Mouse (Mus musculus) CH12.LX (cell line): ENCODE measurements at regions not wholly inside any gene's neighbourhood (a gene's known extent, or its start where the extent isn't known, plus 50 kb on each side); places are given as distances from the start of the nearest gene placed in this dataset.

Source experiments
- DNase-seq: peaks from one replicate; pipeline ENCODE4 v3.0.0-alpha.2; 2013; ENCODE audit errors: extremely low read depth
- H3K27ac ChIP-seq: 2 replicates; pipeline ENCODE4 v1.5.1; 2012; ENCODE audit warnings: low read depth, mild to moderate bottlenecking, control low read depth, moderate library complexity; ENCODE audit not compliant: insufficient read depth
- H3K27me3 ChIP-seq: replicated peaks from 2 replicates; pipeline ENCODE3; 2012; ENCODE audit warnings: inconsistent platforms
- H3K36me3 ChIP-seq, 2 experiments: replicated peaks in 1 of 2; 2 replicates each; pipeline versions ENCODE3 to v1.6.1; 2012; ENCODE audit warnings: inconsistent platforms in 1 of 2, low read length in 1 of 2, mild to moderate bottlenecking in 1 of 2, mixed read lengths in 1 of 2, moderate library complexity in 1 of 2; ENCODE audit not compliant: control insufficient read depth in 1 of 2, insufficient read depth in 1 of 2
- H3K4me1 ChIP-seq, 2 experiments: 2 replicates each; pipeline ENCODE4 v1.6.1; 2012; ENCODE audit warnings: inconsistent platforms in 1 of 2, moderate library complexity in 1 of 2; ENCODE audit not compliant: insufficient read depth in 2 of 2, control insufficient read depth in 1 of 2
- H3K4me2 ChIP-seq: 2 replicates; pipeline ENCODE4 v1.6.1; 2012; ENCODE audit warnings: low read depth, mild to moderate bottlenecking, control low read depth; ENCODE audit not compliant: poor library complexity, insufficient read depth, severe bottlenecking
- H3K4me3 ChIP-seq, 3 experiments: fragments of 150-350 bp in 1 of 3; sonication (generic) in 1 of 3; replicated peaks in 1 of 3; 2 replicates each; pipeline versions ENCODE3 to v1.5.1; 2011 to 2012; ENCODE audit warnings: low read depth in 2 of 3, low read length in 2 of 3, mild to moderate bottlenecking in 2 of 3, moderate library complexity in 2 of 3, control low read depth in 1 of 3, improper control_type of control experiment in 1 of 3, inconsistent platforms in 1 of 3, mixed read lengths in 1 of 3; ENCODE audit not compliant: poor library complexity in 1 of 3
- H3K79me2 ChIP-seq: replicated peaks from 2 replicates; pipeline ENCODE4 v1.6.1; 2012; ENCODE audit warnings: mild to moderate bottlenecking, moderate library complexity; ENCODE audit not compliant: control insufficient read depth, poor library complexity, insufficient read depth, severe bottlenecking; ENCODE audit errors: extremely low read depth
- H3K9ac ChIP-seq: 2 replicates; pipeline ENCODE4 v1.6.1; 2012; ENCODE audit warnings: low read depth, mild to moderate bottlenecking, control low read depth, moderate library complexity; ENCODE audit not compliant: insufficient read depth
- H3K9me3 ChIP-seq: replicated peaks from 2 replicates; pipeline ENCODE3; 2012; ENCODE audit warnings: low read length, inconsistent platforms, mixed read lengths
- BHLHE40 ChIP-seq: IDR thresholded peaks from 2 replicates; pipeline ENCODE4 v1.6.1; 2011; ENCODE audit warnings: mild to moderate bottlenecking, low read depth, low read length, improper control_type of control experiment
- CHD2 ChIP-seq: IDR thresholded peaks from 2 replicates; pipeline ENCODE4 v1.6.1; 2011; ENCODE audit warnings: low read length, improper control_type of control experiment
- CTCF ChIP-seq, 2 experiments: IDR thresholded peaks in 1 of 2; conservative IDR thresholded peaks in 1 of 2; 2 replicates each; pipeline ENCODE4 v1.5.1; 2011 to 2012; ENCODE audit warnings: low read depth in 2 of 2, low read length in 2 of 2, improper control_type of control experiment in 1 of 2, inconsistent platforms in 1 of 2, mild to moderate bottlenecking in 1 of 2, moderate library complexity in 1 of 2
- E2F4 ChIP-seq: IDR thresholded peaks from 2 replicates; pipeline ENCODE4 v1.6.1; 2011; ENCODE audit warnings: low read depth, low read length, improper control_type of control experiment; ENCODE audit not compliant: insufficient replicate concordance
- ELF1 ChIP-seq: IDR thresholded peaks from 2 replicates; pipeline ENCODE4 v1.6.1; 2014; ENCODE audit warnings: low read depth, mild to moderate bottlenecking, inconsistent platforms, low read length, improper control_type of control experiment
- ETS1 ChIP-seq: conservative IDR thresholded peaks from 2 replicates; pipeline ENCODE4 v1.6.1; 2012; ENCODE audit warnings: low read depth, mild to moderate bottlenecking, inconsistent platforms, low read length, improper control_type of control experiment, moderate library complexity
- GABPA ChIP-seq: IDR thresholded peaks from 2 replicates; pipeline ENCODE4 v1.6.1; 2012; ENCODE audit warnings: low read depth, low read length, improper control_type of control experiment, inconsistent platforms; ENCODE audit not compliant: insufficient replicate concordance
- IRF4 ChIP-seq: IDR thresholded peaks from 2 replicates; pipeline ENCODE4 v1.6.1; 2014; ENCODE audit warnings: low read depth, mild to moderate bottlenecking, inconsistent platforms, low read length, improper control_type of control experiment
- KAT2A ChIP-seq: IDR thresholded peaks from 2 replicates; pipeline ENCODE4 v1.6.1; 2012; ENCODE audit warnings: low read length, improper control_type of control experiment, inconsistent platforms; ENCODE audit not compliant: insufficient replicate concordance
- MYC ChIP-seq: IDR thresholded peaks from 2 replicates; pipeline ENCODE4 v1.6.1; 2011; ENCODE audit warnings: low read depth, mild to moderate bottlenecking, improper control_type of control experiment, low read length
- NELFE ChIP-seq: IDR thresholded peaks from 2 replicates; pipeline ENCODE4 v1.6.1; 2011; ENCODE audit warnings: low read depth, low read length, improper control_type of control experiment
- NRF1 ChIP-seq: IDR thresholded peaks from 2 replicates; pipeline ENCODE4 v1.6.1; 2014; ENCODE audit warnings: low read depth, mild to moderate bottlenecking, inconsistent platforms, low read length, improper control_type of control experiment, moderate library complexity
- PAX5 ChIP-seq: IDR thresholded peaks from 2 replicates; pipeline ENCODE4 v1.6.1; 2012; ENCODE audit warnings: low read length, inconsistent platforms, mixed read lengths
- RCOR1 ChIP-seq: conservative IDR thresholded peaks from 2 replicates; pipeline ENCODE4 v1.6.1; 2012; ENCODE audit warnings: low read depth, mild to moderate bottlenecking, inconsistent platforms, low read length, improper control_type of control experiment
- TBP ChIP-seq: conservative IDR thresholded peaks from 2 replicates; pipeline ENCODE4 v1.6.1; 2011; ENCODE audit warnings: low read depth, low read length, improper control_type of control experiment
- UBTF ChIP-seq: IDR thresholded peaks from 2 replicates; pipeline ENCODE4 v1.6.1; 2012; ENCODE audit warnings: low read depth, mild to moderate bottlenecking, inconsistent platforms, low read length, improper control_type of control experiment, moderate library complexity
- USF1 ChIP-seq: IDR thresholded peaks from 2 replicates; pipeline ENCODE4 v1.6.1; 2014; ENCODE audit warnings: low read depth, mild to moderate bottlenecking, inconsistent platforms, low read length, improper control_type of control experiment
- ZKSCAN1 ChIP-seq: IDR thresholded peaks from 2 replicates; pipeline ENCODE4 v1.6.1; 2012; ENCODE audit warnings: low read depth, inconsistent platforms, low read length, improper control_type of control experiment, borderline replicate concordance
- ZMIZ1 ChIP-seq: IDR thresholded peaks from 2 replicates; pipeline ENCODE4 v1.6.1; 2012; ENCODE audit warnings: low read depth, mild to moderate bottlenecking, inconsistent platforms, low read length, improper control_type of control experiment
- dilution Hi-C: fragments of 300-500 bp; cut with MboI; formaldehyde crosslinking; loops from 2 replicates; pipeline ENCODE4 v1.14.3; 2020; ENCODE audit warnings: low sequenced_read_pairs; ENCODE audit not compliant: extremely low pct_unique_long_range_greater_than_20kb, extremely low pct_ligation_motif_present
- in situ Hi-C: fragments of 300-500 bp; cut with MboI; formaldehyde crosslinking; loops from 3 replicates; pipeline ENCODE4 v1.14.3; 2019; ENCODE audit warnings: low sequenced_read_pairs, low pct_ligation_motif_present, low pct_unique_long_range_greater_than_20kb, mixed read lengths

DNA sequence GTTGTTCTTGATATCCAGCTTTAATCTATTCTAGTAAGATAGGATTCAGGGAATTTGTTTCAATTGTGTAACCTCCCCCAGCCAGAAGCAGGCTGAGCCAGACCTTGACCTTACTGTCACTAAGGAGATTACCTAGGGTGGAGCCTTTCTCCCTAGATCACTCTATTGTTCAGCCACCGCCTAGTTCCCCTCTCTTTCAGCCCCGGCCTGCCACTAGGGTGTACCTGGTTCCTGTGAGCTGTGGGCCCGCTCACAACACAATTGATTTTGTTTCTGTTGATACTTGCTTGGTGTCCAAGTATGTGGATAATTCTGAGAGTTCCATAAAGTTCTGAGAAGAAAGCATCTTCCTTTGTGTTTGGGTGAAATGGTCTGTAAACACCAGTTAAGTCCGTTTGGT lies 228.8 kb upstream of the Fam3c start:
- H3K9me3 ChIP-seq = no peaks in the 10 kb centered on the region
- H3K79me2 ChIP-seq = no peaks in the 10 kb centered on the region
- H3K4me1 ChIP-seq = no peaks in the 10 kb centered on the region
- H3K4me3 ChIP-seq = no peak overlapping the region
- in situ Hi-C loops = no loop called here
- H3K27ac ChIP-seq = no peak overlapping the region
- no peak for DNase-seq
- TF ChIP-seq PAX5 (no peak), ZMIZ1 (no peak), ZKSCAN1 (no peak), USF1 (no peak), NELFE (no peak), TBP (no peak), RCOR1 (no peak)
- H3K9ac ChIP-seq = no peak overlapping the region
- dilution Hi-C loops = no loop called here
- H3K4me2 ChIP-seq = no peak overlapping the region
- no peaks in the 10 kb centered on the region for H3K36me3 ChIP-seq
- no peaks in the 10 kb centered on the region for H3K27me3 ChIP-seq

DNA sequence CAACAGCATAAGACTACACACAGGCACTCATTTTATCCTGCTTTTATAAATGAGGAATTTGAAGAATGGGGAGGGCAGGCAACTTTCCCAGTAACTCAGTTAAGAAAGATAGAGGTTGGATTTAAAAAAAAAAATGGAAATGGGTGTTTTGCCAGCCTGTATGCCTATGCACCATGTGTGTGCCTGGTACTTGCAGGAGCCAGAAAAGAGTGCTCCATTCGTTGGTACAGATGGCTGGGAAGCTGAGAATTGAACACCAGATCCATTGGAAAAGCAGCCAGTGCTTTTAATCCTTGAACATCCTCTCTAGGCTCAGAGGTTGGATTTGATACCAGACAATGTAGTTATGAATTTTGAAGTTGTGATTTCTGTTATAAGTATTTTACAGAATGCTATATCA lies 216.9 kb upstream of the Fam3c start:
- Histone ChIP-seq H3K9ac (no peak overlapping the region), H3K4me3 (no peak overlapping the region), H3K79me2 (no peaks in the 10 kb centered on the region), H3K9me3 (no peaks in the 10 kb centered on the region), H3K36me3 (no peaks in the 10 kb centered on the region), H3K4me1 (no peaks in the 10 kb centered on the region), H3K27ac (no peak overlapping the region), H3K27me3 (no peaks in the 10 kb centered on the region), H3K4me2 (no peak overlapping the region)
- no peak for DNase-seq
- in situ Hi-C loops = no loop called here
- TF ChIP-seq UBTF = no peak
- no peak for TF ChIP-seq MYC
- no peak for TF ChIP-seq PAX5
- TF ChIP-seq IRF4 = no peak
- no peak for TF ChIP-seq RCOR1
- no peak for TF ChIP-seq ELF1
- no peak for TF ChIP-seq KAT2A
- no peak for TF ChIP-seq NRF1
- TF ChIP-seq CHD2 = no peak
- no peak for TF ChIP-seq GABPA
- TF ChIP-seq BHLHE40 = no peak
- TF ChIP-seq ETS1 = no peak
- no peak for TF ChIP-seq CTCF (conservative IDR thresholded peaks at IDR 0.05 in 1 of 2, IDR thresholded peaks at IDR 0.05 in 1 of 2; ENCODE audit: low read depth in 2 of 2, low read length in 2 of 2)
- no peak for TF ChIP-seq E2F4
- dilution Hi-C loops = no loop called here
